Mouse (Mus musculus) embryonic fibroblast, embryonic 13.5 days (primary cell): ENCODE results near the gene Mst1.

Experiments used
- CTCF ChIP-seq: IDR thresholded peaks from 2 replicates; pipeline ENCODE4 v1.5.1; 2011; ENCODE audit warnings: mild to moderate bottlenecking, control low read depth, low read length, moderate library complexity, borderline replicate concordance; ENCODE audit not compliant: insufficient read depth
- POLR2A ChIP-seq: IDR thresholded peaks from 2 replicates; pipeline ENCODE4 v1.6.1; 2011; ENCODE audit warnings: low read depth, mild to moderate bottlenecking, control low read depth, low read length, moderate library complexity

DNA sequence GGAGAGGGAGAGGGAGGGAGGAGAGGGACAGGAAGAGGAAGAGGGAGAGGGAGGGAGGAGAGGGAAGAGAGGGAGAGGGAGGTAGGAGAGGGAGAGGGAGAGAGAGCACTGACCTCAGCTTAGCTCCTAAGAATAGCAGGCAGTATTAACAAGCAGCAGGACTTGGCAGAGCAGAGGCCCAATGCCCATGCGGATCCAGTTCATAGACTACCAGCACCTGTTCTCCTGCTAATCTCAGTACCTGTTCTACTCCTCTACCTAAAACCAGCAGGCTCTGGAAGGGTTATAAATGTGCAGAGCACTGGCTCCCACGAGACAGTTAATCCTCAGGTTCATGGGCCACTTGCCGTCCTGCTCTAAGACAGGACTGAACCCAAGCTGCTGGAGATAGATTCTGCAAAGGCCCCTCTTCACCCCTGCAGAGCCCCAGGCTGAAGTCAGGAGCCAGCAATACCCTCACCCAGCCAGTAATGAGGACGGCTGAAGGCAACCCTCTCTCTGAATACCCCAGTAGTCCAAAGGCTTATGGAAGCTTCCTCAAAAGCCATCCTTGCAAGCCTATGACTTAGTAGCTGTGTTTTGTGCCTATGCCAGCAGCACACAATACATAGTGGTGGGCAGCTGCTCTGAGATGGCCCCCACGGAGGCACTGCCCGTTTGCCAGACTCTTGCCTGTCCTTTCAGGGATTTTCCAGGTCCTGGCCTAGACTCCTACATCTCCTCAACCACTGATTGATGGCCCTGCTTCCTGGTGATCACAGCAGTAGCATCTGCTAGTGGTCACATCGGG, 6.9 kb upstream of the Mst1 start:
- no peak for TF ChIP-seq CTCF
- no peak for TF ChIP-seq POLR2A
